Mouse (Mus musculus) bone marrow, adult 2 months (tissue): ENCODE measurements around the gene Tle2.

Source experiments
- CTCF ChIP-seq: fragments of 200-500 bp; IDR thresholded peaks from 2 replicates; pipeline ENCODE4 v1.5.1; 2011; ENCODE audit warnings: low read length, control low read depth; ENCODE audit not compliant: control insufficient read depth, insufficient read depth
- POLR2A ChIP-seq: fragments of 200-500 bp; IDR thresholded peaks from 2 replicates; pipeline ENCODE4 v1.6.1; 2011; ENCODE audit warnings: low read depth, mild to moderate bottlenecking, control low read depth, low read length, borderline replicate concordance; ENCODE audit not compliant: control insufficient read depth

- TF ChIP-seq CTCF: no peak
- TF ChIP-seq POLR2A: no peak
Measured at GRCm38 (mm10) chr10:81548944-81549343, 25.4 kb upstream of the Tle2 start.
